Comparison of ENCODE assay signal across 24 mouse cellular contexts in genomic region chr8:57590015-57590414, GRCm38 (mm10).
DNase-seq lines count a peak whose midpoint lies in the region; ATAC-seq and TF ChIP-seq lines count a peak whose summit lies in the region.
"Had no signal": no experiment of that assay in that cellular context is flagged by ENCODE, and none has a peak within 500 bp of the region (broad histone marks: within the 10 kb centered on the region; RNA-seq: fewer than 3 reads in every experiment).

No protein-coding gene starts in this region.

- H3K36me3 ChIP-seq in CH12.LX (replicated peaks in 1 of 2; ENCODE audit: control insufficient read depth in 1 of 2, insufficient read depth in 1 of 2, low read length in 1 of 2) = peaks cover 0 to 2% of the 10 kb centered on the region in 2 experiments
- H3K36me3 ChIP-seq in hindbrain, embryonic 11.5 days (ENCODE audit: control insufficient read depth, insufficient read depth, low read length) = no peaks in the 10 kb centered on the region
- H3K36me3 ChIP-seq: embryonic facial prominence, embryonic 13.5 days; heart, embryonic 10.5 days had no signal

- dilution Hi-C loops in CH12.LX (cut with MboI; ENCODE audit: extremely low pct_ligation_motif_present, extremely low pct_unique_long_range_greater_than_20kb, low sequenced_read_pairs) = no loop called here

- peaks cover 33% of the 10 kb centered on the region for H3K79me2 ChIP-seq in CH12.LX (replicated peaks; ENCODE audit: control insufficient read depth, extremely low read depth, insufficient read depth, poor library complexity, severe bottlenecking)

- in situ Hi-C loops in CH12.LX (cut with MboI; ENCODE audit: low pct_ligation_motif_present, low pct_unique_long_range_greater_than_20kb, low sequenced_read_pairs) = loop anchor here (5.0 kb wide), 1 partner anchor 57 kb away; no protein-coding TSS in a partner anchor

- peak overlapping the region; percentile 74 for H3K27ac ChIP-seq in CH12.LX (ENCODE audit: insufficient read depth, low read depth)
- no peak overlapping the region for H3K27ac ChIP-seq in hindbrain, embryonic 11.5 days (ENCODE audit: low read depth, low read length)
- H3K27ac ChIP-seq: embryonic facial prominence, embryonic 13.5 days; forebrain, embryonic 13.5 days; heart, embryonic 10.5 days; hindbrain, embryonic 14.5 days had no signal

- no peak for TF ChIP-seq EP300 in CH12.LX (IDR thresholded peaks at IDR 0.05; ENCODE audit: low read length)

- ATAC-seq in granulocyte monocyte progenitor cell, adult 5-6 weeks (replicated peaks; ENCODE audit: poor library complexity, severe bottlenecking) = peak; percentile 18
- ATAC-seq in megakaryocyte progenitor cell, adult 5-6 weeks (replicated peaks; ENCODE audit: poor library complexity) = peak; percentile 7; the same call in 1 of the 2 replicates
- no peak for ATAC-seq in hindbrain, embryonic 11.5 days (ENCODE audit: low FRiP score)
- ATAC-seq: activated CD4-positive, CD25-positive, alpha-beta regulatory T cell, adult 4 months; forebrain, embryonic 13.5 days; forebrain, postnatal 0 days; intestine, embryonic 16.5 days had no signal

- peak; percentile 61 for DNase-seq in thymus, postnatal 14 days
- no peak for DNase-seq in thymus, postnatal 10 days (ENCODE audit: low spot score in 2 of 2)
- no peak for DNase-seq in CH12.LX (ENCODE audit: extremely low read depth)
- DNase-seq in adrenal gland, postnatal 10 days = no peak
- no peak for DNase-seq in hindbrain, embryonic 11.5 days (ENCODE audit: low spot score)
- no peak for DNase-seq in ovary, postnatal 14 days (ENCODE audit: low spot score)
- DNase-seq: adrenal gland, postnatal 25 days; B cell, adult 2 months; cerebellum, adult 11 months; cerebellum, postnatal 14 days; forebrain, postnatal 0 days; gastrocnemius, postnatal 14 days; heart, adult 11 months; heart, postnatal 10 days; heart, postnatal 4 days had no signal

- H3K9ac ChIP-seq in CH12.LX (ENCODE audit: insufficient read depth, low read depth) = peak overlapping the region; percentile 23
- no peak overlapping the region for H3K9ac ChIP-seq in hindbrain, embryonic 11.5 days (ENCODE audit: low read depth, low read length)
- H3K9ac ChIP-seq: embryonic facial prominence, embryonic 13.5 days; forebrain, embryonic 13.5 days; forebrain, postnatal 0 days; hindbrain, embryonic 14.5 days had no signal

- H3K4me1 ChIP-seq in CH12.LX (ENCODE audit: control insufficient read depth in 1 of 2, insufficient read depth in 2 of 2) = peaks cover 13 to 95% of the 10 kb centered on the region in 2 experiments
- no peaks in the 10 kb centered on the region for H3K4me1 ChIP-seq in hindbrain, embryonic 11.5 days (replicated peaks; ENCODE audit: control insufficient read depth, insufficient read depth, low read length)

- no peak for TF ChIP-seq POLR2A in CH12.LX (IDR thresholded peaks at IDR 0.05; ENCODE audit: low read depth, low read length)

- WGBS in hindbrain, embryonic 11.5 days = 91% methylated on average over 8 of the region's 8 CpGs

- TF ChIP-seq RAD21 in CH12.LX (IDR thresholded peaks at IDR 0.05; ENCODE audit: low read depth, low read length) = no peak

- peak overlapping the region; percentile 12; the same call in 1 of the 2 replicates for H3K4me2 ChIP-seq in CH12.LX (ENCODE audit: insufficient read depth, low read depth, poor library complexity, severe bottlenecking)
- H3K4me2 ChIP-seq in hindbrain, embryonic 11.5 days (replicated peaks; ENCODE audit: low read depth, low read length) = no peak overlapping the region
- H3K4me2 ChIP-seq: embryonic facial prominence, embryonic 13.5 days; forebrain, embryonic 13.5 days; hindbrain, embryonic 14.5 days had no signal

- H3K4me3 ChIP-seq in CH12.LX (replicated peaks in 1 of 3; ENCODE audit: low read depth in 2 of 3, low read length in 2 of 3, poor library complexity in 1 of 3) = peak overlapping the region in 1 of 3 experiments; percentile 19
- H3K4me3 ChIP-seq in hindbrain, embryonic 11.5 days (ENCODE audit: low read depth, low read length) = no peak overlapping the region
- H3K4me3 ChIP-seq: embryonic facial prominence, embryonic 13.5 days; forebrain, embryonic 13.5 days; heart, embryonic 10.5 days had no signal

- TF ChIP-seq CTCF in CH12.LX (conservative IDR thresholded peaks at IDR 0.05 in 1 of 2, IDR thresholded peaks at IDR 0.05 in 1 of 2; ENCODE audit: low read depth in 2 of 2, low read length in 2 of 2) = no peak

- H3K27me3 ChIP-seq in CH12.LX (replicated peaks) = no peaks in the 10 kb centered on the region
- H3K27me3 ChIP-seq in hindbrain, embryonic 11.5 days (ENCODE audit: control insufficient read depth, insufficient read depth, low read length) = no peaks in the 10 kb centered on the region
- H3K27me3 ChIP-seq: embryonic facial prominence, embryonic 13.5 days; forebrain, embryonic 13.5 days; Patski had no signal

- no peaks in the 10 kb centered on the region for H3K9me3 ChIP-seq in CH12.LX (replicated peaks; ENCODE audit: low read length)
- H3K9me3 ChIP-seq in hindbrain, embryonic 11.5 days (ENCODE audit: control insufficient read depth, low read length) = no peaks in the 10 kb centered on the region
- H3K9me3 ChIP-seq: embryonic facial prominence, embryonic 13.5 days; forebrain, embryonic 13.5 days; heart, embryonic 10.5 days had no signal

TF ChIP-seq in CH12.LX, 34 proteins besides CTCF, POLR2A, EP300 and RAD21:
- TF ChIP-seq E2F4 (IDR thresholded peaks at IDR 0.05; ENCODE audit: insufficient replicate concordance, low read depth, low read length) (no peak), MAX (IDR thresholded peaks at IDR 0.05; ENCODE audit: low read length) (peak; percentile 77), ZNF384 (IDR thresholded peaks at IDR 0.05; ENCODE audit: low read depth, low read length) (no peak), TBP (conservative IDR thresholded peaks at IDR 0.05; ENCODE audit: low read depth, low read length) (no peak), CHD2 (IDR thresholded peaks at IDR 0.05; ENCODE audit: low read length) (no peak), BHLHE40 (IDR thresholded peaks at IDR 0.05; ENCODE audit: low read depth, low read length) (no peak), MYC (IDR thresholded peaks at IDR 0.05; ENCODE audit: low read depth, low read length) (0 out of 2 replicates have a peak, but pooled peaks have one; percentile 55), UBTF (IDR thresholded peaks at IDR 0.05; ENCODE audit: low read depth, low read length) (no peak), ZMIZ1 (IDR thresholded peaks at IDR 0.05; ENCODE audit: low read depth, low read length) (no peak), MXI1 (IDR thresholded peaks at IDR 0.05; ENCODE audit: low read depth, low read length) (no peak; the same call in 1 of the 2 replicates), SIN3A (IDR thresholded peaks at IDR 0.05; ENCODE audit: low read length) (no peak), NELFE (IDR thresholded peaks at IDR 0.05; ENCODE audit: low read depth, low read length) (no peak), CHD1 (IDR thresholded peaks at IDR 0.05; ENCODE audit: low read depth, low read length) (0 out of 2 replicates have a peak, but pooled peaks have one; percentile 59), MEF2A (IDR thresholded peaks at IDR 0.05; ENCODE audit: borderline replicate concordance, low read depth, low read length) (no peak), PAX5 (IDR thresholded peaks at IDR 0.05; ENCODE audit: low read length) (no peak), NRF1 (IDR thresholded peaks at IDR 0.05; ENCODE audit: low read depth, low read length) (no peak)
